Mouse (Mus musculus): Measurements from ENCODE around the gene Eepd1. TPM values are rescaled to one million over a fixed set of nuclear protein-coding genes. Genes with fewer than 3 reads are reported as not detected.
A peak's percentile ranks its signal among the peaks of the same experiment; 100 is the strongest.

Eepd1 gene
- polyA plus RNA-seq, 1 experiment from 2014 or later, result 8.4 TPM

GRCm38 (mm10) chr9:25574186-25574585 lies 92.8 kb downstream of the Eepd1 start:
- DNase-seq (no peak), ATAC-seq (ENCODE audit: insufficient read depth) (no peak)
- Histone ChIP-seq H3K27me3 (ENCODE audit: insufficient read depth, low read length) (no peaks in the 10 kb centered on the region), H3K4me2 (no peak overlapping the region), H3K4me3 (ENCODE audit: low read depth, low read length) (no peak overlapping the region), H3K36me3 (ENCODE audit: insufficient read depth) (no peaks in the 10 kb centered on the region), H3K9ac (no peak overlapping the region), H3K9me3 (ENCODE audit: low read depth, low read length) (no peaks in the 10 kb centered on the region), H3K4me1 (ENCODE audit: insufficient read depth) (no peaks in the 10 kb centered on the region; the same call in 1 of the 2 replicates), H3K27ac (ENCODE audit: low read depth) (no peak overlapping the region)
- WGBS, result 78% methylated on average over 4 of the region's 4 CpGs
- no peak for TF ChIP-seq CTCF (IDR thresholded peaks at IDR 0.05; ENCODE audit: low read depth)

- Histone ChIP-seq H3K4me3 (ENCODE audit: low read depth, low read length) (no peak overlapping the region), H3K36me3 (ENCODE audit: insufficient read depth) (no peaks in the 10 kb centered on the region), H3K9ac (no peak overlapping the region), H3K27ac (ENCODE audit: low read depth) (no peak overlapping the region), H3K9me3 (ENCODE audit: low read depth, low read length) (no peaks in the 10 kb centered on the region), H3K27me3 (ENCODE audit: insufficient read depth, low read length) (no peaks in the 10 kb centered on the region), H3K4me2 (no peak overlapping the region), H3K4me1 (ENCODE audit: insufficient read depth) (no peaks in the 10 kb centered on the region; the same call in 1 of the 2 replicates)
- WGBS, result 43% methylated on average over 7 of the region's 7 CpGs
- DNase-seq (peak; percentile 7), ATAC-seq (ENCODE audit: insufficient read depth) (peak; percentile 11; the same call in 1 of the 2 replicates)
- no peak for TF ChIP-seq CTCF (IDR thresholded peaks at IDR 0.05; ENCODE audit: low read depth)
These were observed 97.6 kb downstream of the Eepd1 start for GRCm38 (mm10) chr9:25578674-25579596.

GRCm38 (mm10) chr9:25583621-25584020 lies 102.3 kb downstream of the Eepd1 start:
- no peak overlapping the region for H3K4me3 ChIP-seq (ENCODE audit: low read depth, low read length)
- WGBS, result 78% methylated on average over 2 of the region's 2 CpGs
- H3K4me1 ChIP-seq (ENCODE audit: insufficient read depth), result no peaks in the 10 kb centered on the region; the same call in 1 of the 2 replicates
- ATAC-seq (ENCODE audit: insufficient read depth), result no peak
- no peak overlapping the region for H3K4me2 ChIP-seq
- no peaks in the 10 kb centered on the region for H3K36me3 ChIP-seq (ENCODE audit: insufficient read depth)
- no peaks in the 10 kb centered on the region for H3K27me3 ChIP-seq (ENCODE audit: insufficient read depth, low read length)
- no peak for TF ChIP-seq CTCF (IDR thresholded peaks at IDR 0.05; ENCODE audit: low read depth)
- H3K9ac ChIP-seq, result no peak overlapping the region
- no peaks in the 10 kb centered on the region for H3K9me3 ChIP-seq (ENCODE audit: low read depth, low read length)
- no peak for DNase-seq
- no peak overlapping the region for H3K27ac ChIP-seq (ENCODE audit: low read depth)

GRCm38 (mm10) chr9:25585614-25586013 lies 104.3 kb downstream of the Eepd1 start:
- H3K27ac ChIP-seq (ENCODE audit: low read depth), result no peak overlapping the region
- H3K4me2 ChIP-seq, result no peak overlapping the region
- H3K4me1 ChIP-seq (ENCODE audit: insufficient read depth), result no peaks in the 10 kb centered on the region
- H3K9me3 ChIP-seq (ENCODE audit: low read depth, low read length), result no peaks in the 10 kb centered on the region
- H3K4me3 ChIP-seq (ENCODE audit: low read depth, low read length), result no peak overlapping the region
- no peaks in the 10 kb centered on the region for H3K36me3 ChIP-seq (ENCODE audit: insufficient read depth)
- TF ChIP-seq CTCF (IDR thresholded peaks at IDR 0.05; ENCODE audit: low read depth), result no peak
- ATAC-seq (ENCODE audit: insufficient read depth) (no peak), DNase-seq (no peak)
- no peaks in the 10 kb centered on the region for H3K27me3 ChIP-seq (ENCODE audit: insufficient read depth, low read length)
- H3K9ac ChIP-seq, result no peak overlapping the region
- WGBS, result 41% methylated on average over 1 of the region's 1 CpGs

- no peak overlapping the region for H3K4me3 ChIP-seq (ENCODE audit: low read depth, low read length)
- no peak for TF ChIP-seq CTCF (IDR thresholded peaks at IDR 0.05; ENCODE audit: low read depth)
- ATAC-seq (ENCODE audit: insufficient read depth) (no peak), DNase-seq (no peak)
- H3K9me3 ChIP-seq (ENCODE audit: low read depth, low read length), result no peaks in the 10 kb centered on the region
- H3K4me2 ChIP-seq, result no peak overlapping the region
- 79% methylated on average over 2 of the region's 2 CpGs for WGBS
- H3K4me1 ChIP-seq (ENCODE audit: insufficient read depth), result peaks cover 5% of the 10 kb centered on the region; the same call in 1 of the 2 replicates
- no peak overlapping the region for H3K9ac ChIP-seq
- no peaks in the 10 kb centered on the region for H3K27me3 ChIP-seq (ENCODE audit: insufficient read depth, low read length)
- H3K27ac ChIP-seq (ENCODE audit: low read depth), result no peak overlapping the region
- H3K36me3 ChIP-seq (ENCODE audit: insufficient read depth), result no peaks in the 10 kb centered on the region
These were observed 107.2 kb downstream of the Eepd1 start for GRCm38 (mm10) chr9:25588581-25588980.

- no peaks in the 10 kb centered on the region for H3K36me3 ChIP-seq (ENCODE audit: insufficient read depth)
- no peak overlapping the region for H3K27ac ChIP-seq (ENCODE audit: low read depth)
- TF ChIP-seq CTCF (IDR thresholded peaks at IDR 0.05; ENCODE audit: low read depth), result no peak
- H3K9ac ChIP-seq, result no peak overlapping the region
- WGBS, result 31% methylated on average over 4 of the region's 4 CpGs
- H3K4me2 ChIP-seq, result no peak overlapping the region
- peaks cover 5% of the 10 kb centered on the region; the same call in 1 of the 2 replicates for H3K4me1 ChIP-seq (ENCODE audit: insufficient read depth)
- no peaks in the 10 kb centered on the region for H3K27me3 ChIP-seq (ENCODE audit: insufficient read depth, low read length)
- no peak overlapping the region for H3K4me3 ChIP-seq (ENCODE audit: low read depth, low read length)
- H3K9me3 ChIP-seq (ENCODE audit: low read depth, low read length), result no peaks in the 10 kb centered on the region
- no peak for DNase-seq
- ATAC-seq (ENCODE audit: insufficient read depth), result no peak
These were observed 109.4 kb downstream of the Eepd1 start for GRCm38 (mm10) chr9:25590740-25591139.

Data from lung, embryonic 14.5 days (tissue).